Mouse (Mus musculus) c-Kit-positive CD71-negative TER-119-negative erythroid progenitor cells, embryonic 14.5 days (primary cell): Measurements from ENCODE around the gene Ctps2.
A peak's percentile ranks its signal among the peaks of the same experiment; 100 is the strongest.
"Not testable (repeated sequence)": the region's sequence is repeated elsewhere in the genome, so short reads cannot be mapped to it uniquely, and the experiment has no call there.

Experiments used
- DNase-seq: peaks from one replicate; pipeline ENCODE4 v3.0.0-alpha.2; 2013; ENCODE audit warnings: low read depth

Ctps2 gene

DNA sequence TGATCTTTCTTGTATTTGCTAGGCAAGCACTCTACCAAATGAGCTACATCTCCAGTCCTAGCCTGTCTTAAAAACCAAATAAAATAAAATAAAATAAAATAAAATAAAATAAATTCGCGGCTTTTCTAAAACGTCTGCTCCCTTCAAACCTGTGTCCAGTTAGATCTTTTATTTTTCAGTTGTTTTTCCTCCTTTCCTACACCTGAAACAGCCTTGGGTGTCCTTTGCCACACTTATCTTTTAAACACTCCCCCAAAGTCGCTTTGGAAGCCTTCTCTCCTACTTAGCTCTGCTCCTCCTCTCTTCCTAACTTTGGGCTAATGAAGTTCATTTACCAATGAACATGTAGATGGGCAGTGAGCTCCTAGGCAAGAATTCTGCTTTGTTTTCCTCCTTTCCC lies at the start of gene Ctps2:
Gene Ctps2 (plus strand): TSS at position 301 of the 400 bp plus-strand sequence.
- DNase-seq, result no peak

DNA sequence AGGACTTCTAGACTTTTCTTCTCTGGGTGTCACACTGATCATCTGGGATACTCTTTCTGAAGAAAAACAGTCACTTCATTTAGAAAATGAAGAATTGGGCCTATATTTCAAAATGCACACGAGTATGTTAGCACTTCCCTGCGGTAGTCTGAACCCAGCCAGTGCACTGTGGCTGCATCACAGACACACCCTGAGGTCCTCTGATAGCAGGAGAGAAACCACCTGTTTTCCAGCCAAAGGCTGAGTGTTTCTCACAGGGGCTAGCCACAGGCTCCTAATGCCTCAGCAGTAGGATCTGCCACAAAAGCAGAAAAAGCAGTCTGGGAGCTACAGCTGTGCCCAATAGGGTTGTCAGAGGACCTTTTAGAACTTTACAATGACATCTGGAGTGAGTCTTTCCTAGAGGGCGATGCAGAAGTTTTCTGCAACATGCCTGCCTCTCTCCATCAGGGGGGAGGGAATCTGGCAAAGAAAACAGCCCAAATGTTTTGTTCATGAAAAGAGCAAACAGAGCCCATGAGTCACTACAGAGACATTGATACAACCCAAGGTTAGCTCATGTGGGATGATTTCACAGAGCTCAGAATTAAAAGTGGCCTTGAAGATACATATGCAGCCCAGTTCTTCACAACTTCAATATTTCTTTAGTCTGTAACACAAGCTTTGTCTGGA lies 32.6 kb upstream of the Ctps2 start:
- no peak for DNase-seq

DNA sequence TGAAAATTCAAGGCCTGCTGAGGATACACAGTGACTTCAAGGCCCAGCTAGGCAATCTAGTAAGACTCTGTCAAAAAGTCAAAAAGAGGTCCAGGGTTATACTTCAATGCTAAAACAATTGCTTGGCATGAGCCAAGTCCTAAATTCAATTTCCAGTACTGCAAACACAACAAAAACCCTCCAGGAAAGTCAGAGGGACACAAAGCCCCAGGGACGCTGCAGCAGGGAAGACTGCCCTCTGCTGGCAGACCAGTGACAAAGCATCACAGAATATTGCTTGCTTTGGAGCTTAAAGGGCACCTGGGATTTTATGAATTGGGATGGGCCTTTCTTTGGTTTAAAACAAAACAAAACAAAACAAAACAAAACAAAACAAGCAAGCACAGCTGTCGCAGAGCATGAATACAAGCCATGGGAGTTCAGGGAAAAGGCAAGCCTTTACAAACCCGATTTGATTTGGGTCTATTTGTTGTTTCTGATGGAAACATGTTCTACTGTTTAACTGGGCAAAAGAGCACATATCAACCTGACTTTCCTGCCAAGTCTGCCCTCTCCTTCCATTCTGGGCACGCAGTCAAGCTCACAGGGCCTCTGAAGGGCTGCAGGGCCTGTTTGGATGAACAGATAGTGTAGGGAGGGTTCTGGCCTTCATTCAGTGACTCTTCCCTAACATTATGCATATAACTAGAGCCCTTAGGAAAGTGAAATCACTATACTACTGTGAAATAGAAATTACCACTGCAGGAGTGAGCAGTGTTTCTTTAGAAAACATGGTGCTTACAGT lies 29.1 kb upstream of the Ctps2 start:
- DNase-seq, result no peak

DNA sequence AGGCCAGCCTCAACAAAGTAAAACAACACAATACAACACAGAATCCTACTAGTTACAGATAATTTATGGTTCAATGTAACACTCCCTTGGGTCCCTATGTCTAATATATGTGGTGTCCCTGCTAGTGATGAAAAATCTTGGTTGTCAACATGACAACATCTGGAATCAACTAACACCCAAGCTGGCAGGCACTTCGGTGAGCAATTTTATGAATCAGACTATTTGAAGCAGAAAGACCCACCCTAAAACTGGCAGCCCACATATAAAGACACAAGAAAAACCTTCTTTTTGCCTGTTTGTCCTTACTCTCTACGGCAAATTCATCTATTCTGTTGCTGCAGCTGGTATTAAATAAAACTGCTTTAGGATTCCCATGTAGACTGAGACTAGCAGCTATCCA lies 27.3 kb upstream of the Ctps2 start:
- no peak for DNase-seq

DNA sequence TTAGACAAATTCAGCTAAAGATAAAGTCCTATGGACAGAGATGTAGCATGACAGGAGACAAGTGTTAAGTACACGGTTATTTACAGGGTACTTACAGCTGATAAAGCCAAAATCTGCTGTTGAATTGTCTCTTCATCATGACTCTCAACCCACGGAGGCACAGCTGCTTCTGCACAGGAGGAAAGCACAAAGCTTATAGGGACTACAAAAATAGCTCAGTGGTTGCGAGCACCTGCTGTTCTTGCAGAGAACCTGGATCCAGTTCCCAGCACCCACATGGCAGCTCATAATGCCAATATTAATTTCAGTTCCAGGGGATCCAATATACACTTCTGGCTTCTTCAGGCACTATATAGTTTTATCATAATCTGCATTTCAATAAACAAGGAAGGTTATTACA lies 22.8 kb upstream of the Ctps2 start:
- no peak for DNase-seq

DNA sequence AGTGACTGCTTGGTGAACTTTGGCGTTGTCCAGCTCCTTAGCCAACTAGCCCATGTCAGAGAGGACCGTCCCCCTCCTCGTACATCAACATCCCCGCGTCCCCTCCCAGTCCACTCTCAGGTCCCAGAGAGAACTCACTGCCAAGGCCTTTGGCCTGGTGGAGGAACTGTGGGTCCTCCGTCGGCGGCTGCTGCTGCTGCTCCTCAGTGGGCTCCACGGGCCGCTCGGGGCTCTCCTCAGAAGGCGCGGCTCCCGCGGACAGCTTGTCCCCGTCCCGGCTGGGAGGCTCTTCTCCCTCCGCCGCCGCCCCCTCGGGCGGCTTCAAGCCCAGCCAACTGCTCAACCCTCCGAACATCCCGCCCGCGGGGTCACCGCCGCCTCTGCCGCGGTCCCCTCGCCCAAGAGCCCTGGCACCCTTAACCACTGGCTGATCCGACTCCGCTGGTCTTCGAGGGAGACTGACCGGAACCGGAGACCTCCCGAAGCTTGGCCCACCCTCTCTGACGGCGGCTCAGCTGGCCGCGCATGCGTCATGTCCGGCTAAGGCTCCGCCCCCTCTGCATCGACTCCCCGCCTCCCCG lies 13.0 kb upstream of the Ctps2 start, which contains the start of gene Syap1:
Gene Syap1 (minus strand): TSS at position 517 of the 581 bp plus-strand sequence.
- peak; percentile 31 for DNase-seq

DNA sequence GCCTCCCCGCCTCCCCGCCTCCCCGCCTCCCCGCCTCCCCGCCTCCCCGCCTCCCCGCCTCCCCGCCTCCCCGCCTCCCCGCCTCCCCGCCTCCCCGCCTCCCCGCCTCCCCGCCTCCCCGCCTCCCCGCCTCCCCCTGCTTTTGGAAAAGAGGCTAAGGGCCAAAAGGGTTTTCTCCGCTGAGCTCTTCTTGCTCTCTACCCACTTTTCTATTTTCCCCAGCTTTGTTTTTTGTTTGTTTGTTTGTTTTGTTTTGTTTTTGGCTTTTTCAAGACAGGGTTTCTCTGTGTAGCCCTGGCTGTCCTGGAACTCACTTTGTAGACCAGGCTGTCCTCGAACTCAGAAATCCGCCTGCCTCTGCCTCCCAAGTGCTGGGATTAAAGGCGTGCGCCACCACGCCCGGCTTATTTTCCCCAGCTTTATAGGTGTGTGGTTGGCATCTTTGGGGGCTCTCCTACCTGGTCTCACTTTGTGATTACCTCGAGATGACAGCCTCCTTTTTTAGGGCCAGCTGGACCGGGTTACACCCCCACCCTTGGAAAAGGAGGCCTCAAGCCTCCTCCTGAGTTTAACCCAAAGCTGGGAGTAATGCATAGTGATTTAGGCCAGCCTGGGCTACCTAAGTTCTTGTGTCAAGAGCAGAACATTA lies 12.3 kb upstream of the Ctps2 start:
- DNase-seq, result not testable (repeated sequence)

DNA sequence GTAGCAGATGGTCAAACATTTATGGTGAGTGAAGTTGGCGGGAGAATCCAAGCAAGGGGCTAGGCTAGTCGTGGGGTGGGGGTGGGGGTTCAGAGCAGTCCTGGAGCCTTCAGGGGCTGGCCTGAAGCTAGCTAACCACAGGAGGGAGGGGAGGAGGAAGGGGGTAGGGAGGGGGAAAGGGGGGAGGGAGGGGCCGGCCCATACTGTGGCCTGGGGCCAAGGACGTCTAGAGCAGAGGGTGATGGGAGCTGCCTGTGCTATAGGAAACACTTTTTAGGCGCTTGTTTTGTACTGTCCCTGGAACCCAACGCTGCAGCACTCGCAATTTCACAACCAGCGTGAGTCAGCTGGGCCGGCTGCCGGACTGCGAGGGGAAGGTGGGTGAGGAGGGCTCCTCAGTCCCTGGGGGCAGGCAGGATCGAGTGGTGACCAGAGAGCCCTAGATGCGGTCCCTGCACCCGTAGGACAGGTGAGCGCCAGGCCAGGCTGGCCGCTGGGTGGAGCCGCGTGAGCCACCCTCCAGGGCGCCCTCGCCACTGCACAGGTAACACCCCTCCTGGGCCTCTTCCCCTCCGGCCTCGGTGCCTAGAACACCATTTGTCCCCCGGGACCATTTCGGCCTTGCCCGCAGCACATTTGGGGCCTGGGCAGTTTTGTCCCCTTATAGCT lies 467 bp downstream of the Ctps2 start:
- no peak for DNase-seq

DNA sequence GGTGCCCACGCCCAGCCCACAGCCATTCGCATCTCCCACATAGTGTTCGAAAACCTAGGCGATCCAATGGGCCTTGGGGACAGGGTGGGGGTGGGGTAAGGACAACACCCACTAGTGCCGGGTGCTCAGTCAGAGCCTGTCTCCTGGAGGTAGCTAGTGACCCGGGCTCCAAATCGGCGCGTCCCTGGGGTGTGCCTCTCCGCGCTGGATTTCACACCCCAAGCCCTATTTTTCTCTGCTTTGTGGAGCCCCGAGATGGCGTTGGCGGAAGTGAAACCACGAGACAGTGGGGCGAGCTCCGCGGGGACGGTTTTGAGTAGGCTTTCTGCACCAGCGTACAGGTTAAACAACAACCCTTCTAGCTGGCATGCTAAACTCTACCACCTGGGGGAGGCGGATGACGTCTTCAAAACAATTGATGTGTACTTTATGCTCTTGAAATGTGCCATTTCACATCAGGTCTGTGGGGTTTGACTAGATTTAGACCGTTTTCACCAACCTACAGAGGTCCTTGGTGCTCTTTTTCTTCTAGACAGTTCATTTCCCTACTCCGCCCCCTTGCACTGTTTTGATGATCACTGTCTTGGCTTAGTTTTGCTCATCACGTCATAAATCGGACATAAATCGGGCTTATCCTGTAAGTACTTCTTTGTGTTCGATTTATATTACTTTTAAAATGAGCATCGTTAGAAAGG lies 1.1 kb downstream of the Ctps2 start:
- peak; percentile 43 for DNase-seq

DNA sequence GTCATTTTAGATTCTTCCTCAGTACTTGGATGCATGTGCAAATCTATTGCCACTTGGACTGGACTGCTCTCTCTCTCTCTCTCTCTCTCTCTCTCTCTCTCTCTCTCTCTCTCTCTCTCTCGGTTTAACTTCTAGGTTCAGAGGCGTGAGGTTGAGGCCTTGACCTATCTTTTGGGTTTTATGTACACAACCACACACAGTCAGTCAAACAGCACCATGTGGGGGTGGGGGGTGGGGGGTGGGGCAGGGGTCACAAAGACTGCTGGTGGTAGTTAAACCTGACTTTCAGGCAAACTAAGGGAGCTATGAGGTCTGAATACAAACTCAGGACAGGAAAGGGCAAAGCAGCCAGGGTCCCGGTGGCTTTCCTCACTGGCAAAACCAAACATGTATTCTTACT lies 6.5 kb downstream of the Ctps2 start:
- DNase-seq, result no peak

DNA sequence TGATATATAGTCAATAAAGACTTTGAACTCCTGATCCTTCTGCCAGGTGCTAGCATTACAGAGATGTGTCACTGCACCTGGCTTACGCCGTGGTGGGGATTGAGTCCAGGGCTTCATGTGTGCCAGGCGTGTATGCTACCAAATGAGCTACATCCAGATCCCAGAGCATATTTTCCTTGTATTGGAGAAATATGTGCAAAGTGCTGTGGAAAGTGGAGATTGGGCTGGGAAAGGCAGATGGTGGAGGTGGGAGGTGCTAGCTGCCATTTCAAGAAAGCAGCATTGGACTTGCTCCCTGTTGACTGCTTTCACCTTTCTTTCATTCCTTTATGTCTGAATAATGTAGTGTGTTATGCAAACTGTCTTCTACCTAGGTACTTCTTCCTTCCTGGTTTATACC lies 12.6 kb downstream of the Ctps2 start:
- no peak for DNase-seq

DNA sequence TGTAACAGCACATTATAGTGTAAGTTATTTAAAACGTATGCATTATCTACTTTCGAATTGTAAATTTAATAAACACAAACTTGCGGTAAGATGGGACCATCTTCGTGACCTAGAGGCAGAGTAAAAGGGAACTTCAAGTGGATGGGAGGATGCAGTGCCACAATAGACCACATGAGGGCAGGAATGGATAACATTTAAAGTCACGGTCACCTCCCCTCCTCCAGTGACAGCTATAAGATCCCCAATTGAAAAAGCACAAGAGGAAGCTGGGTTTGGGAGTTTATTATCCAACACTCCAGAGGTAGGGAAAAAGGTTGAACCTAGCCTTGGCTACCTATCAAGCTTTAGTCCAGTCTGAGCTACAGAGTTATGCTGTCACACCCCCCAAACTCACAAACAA lies 14.7 kb downstream of the Ctps2 start:
- DNase-seq, result peak; percentile 45

DNA sequence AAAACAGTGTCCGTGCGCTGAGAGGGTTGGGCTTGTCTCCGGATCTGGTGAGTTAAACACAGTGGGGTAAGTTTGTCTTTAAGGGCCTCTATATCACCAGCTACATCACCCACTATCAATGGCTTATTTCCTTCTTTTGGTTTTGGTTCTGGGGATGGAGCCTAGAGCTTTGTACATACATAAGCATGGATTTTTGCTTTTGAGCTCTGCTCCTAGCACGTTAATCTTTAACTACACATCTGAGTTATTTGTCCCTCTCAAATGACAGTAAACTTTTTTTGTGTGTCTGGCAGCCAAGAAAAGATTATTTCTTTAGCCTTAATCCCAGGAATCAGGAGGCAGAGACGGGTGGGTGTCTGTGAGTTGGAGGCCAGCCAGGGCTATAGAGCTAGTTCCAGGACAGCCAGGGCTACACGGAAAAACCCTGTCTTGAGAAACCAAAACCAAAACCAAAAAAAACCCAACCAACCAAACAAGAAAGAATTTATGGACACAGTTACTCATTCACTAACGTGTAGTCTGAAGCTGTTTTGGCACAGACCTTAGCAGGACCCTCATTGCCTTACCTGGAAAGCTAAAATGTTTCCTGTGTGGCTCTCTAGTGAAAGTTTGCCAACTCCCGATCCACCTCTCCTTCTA lies 20.6 kb downstream of the Ctps2 start:
- no peak for DNase-seq

DNA sequence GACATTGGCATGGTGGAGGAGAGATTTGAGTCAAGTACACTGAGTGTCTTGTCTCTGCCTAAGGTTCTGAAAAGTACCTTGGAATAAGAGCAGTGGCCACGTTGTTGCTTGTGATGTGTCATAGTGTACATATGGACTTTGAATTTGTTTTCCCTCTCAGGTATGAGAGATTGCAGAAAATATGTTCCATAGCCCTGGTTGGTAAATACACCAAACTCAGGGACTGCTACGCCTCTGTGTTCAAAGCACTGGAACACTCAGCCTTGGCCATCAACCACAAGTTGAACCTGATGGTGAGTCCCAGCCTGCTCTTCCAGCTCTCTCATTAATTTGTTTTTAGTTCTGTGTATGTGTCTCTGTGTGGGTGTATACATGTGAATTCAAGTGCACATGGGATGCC lies 30.4 kb downstream of the Ctps2 start:
- no peak for DNase-seq

DNA sequence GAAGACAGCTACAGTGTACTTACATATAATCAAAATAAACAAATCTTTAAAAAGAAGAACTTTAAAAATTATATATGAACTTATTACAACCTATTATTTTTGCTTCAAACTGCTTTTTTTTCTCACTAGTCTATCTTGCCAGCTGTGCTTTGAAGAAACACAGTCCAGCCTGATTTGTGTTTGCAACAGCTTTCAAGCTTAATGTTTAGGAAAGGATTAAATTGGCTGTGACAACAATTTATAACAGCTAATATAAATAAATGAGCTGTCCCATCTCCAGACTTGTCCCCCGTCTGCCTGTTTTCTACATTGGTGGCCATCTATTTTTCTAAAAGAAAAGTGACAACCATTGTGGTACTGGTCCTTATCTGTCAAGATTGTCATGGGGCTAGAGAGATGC lies 41.0 kb downstream of the Ctps2 start:
- no peak for DNase-seq

DNA sequence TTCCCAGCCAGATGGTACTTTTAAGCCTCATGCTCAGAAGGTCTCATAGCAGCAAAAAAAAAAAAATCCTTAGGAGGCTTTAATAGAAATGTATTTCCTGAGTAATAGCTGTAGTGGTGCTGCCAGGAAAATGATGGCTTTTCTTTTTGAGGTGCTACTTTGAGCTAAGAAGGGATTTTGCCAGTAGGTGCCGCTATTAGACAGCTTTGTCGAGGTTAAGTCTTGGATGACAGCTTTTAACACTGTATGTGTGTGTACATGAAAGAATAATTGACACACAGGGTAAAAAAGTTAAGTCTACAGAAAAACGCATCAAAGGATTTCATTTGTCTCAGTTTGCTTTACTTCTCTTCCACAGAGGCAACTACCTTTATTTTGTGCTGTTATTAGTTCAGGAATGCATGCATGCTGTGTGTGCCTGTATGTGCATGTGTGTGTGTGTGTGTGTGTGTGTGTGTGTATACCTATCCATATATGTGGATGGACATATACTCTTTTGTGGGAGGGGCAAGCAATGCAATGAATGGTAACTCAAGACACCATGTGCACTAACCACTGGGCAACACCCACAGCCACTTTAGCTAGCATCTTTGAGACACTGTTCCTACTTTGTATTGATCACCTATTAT lies 48.9 kb downstream of the Ctps2 start:
- DNase-seq, result peak; percentile 17

DNA sequence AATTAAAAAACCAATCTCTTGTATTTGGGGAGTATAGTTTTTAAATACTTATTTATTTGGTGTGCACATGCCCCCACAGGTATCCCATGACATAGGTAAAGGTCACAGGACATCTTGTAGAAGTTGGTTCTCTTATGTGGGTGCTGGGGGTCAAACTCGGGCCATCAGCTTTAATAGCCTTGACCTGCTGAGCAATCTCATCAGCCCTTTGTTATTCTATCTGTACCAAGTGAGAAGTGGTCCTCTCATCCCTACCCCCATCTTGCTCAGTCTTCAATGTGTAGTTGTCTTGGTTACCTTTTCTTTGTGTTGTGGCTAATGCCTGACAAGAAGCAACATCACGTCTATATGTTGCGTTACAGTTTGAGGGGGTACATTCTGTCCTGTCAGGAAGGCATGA lies 56.9 kb downstream of the Ctps2 start:
- no peak for DNase-seq

DNA sequence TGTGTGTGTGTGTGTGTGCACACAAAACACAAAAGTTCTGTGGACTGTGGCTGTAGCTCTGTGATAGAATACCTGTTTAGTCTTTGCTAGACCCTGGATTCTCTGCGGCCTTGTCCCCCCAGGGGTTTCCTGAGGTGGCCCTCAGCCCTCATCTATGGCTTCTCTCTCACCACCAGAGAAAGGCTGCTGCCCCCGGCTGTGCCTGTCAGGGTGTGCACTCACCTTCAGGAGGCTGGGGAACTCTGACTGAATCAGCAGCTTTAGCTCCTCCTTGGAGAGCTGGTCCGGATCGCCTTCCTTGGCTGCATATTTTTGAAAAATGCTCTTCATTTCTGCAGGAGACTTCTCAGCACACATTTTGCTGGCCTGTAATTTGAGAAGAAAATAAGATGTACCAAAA lies 62.8 kb downstream of the Ctps2 start:
- no peak for DNase-seq

DNA sequence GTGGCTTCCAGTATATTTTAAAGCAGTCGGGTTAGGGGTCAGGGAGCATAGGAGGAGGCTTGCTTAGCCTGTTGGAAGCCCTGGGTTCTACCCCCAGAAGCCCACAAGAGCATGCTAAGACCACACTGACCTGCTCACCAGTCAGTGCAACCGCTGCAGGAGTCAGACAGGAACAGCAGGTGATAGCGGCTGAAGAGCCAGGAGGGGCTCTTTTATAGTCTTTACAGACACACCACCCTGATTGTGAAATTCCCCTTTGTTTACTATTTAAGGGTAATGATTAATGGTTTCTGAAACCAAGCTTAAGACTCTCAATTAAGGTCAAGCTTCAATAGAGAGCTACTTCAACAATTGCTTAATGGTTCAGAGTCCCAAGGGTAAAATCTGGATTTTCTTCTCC lies 63.3 kb downstream of the Ctps2 start, which contains the start of gene S100g:
Gene S100g (minus strand): TSS at position 217 of the 400 bp plus-strand sequence.
- no peak for DNase-seq

DNA sequence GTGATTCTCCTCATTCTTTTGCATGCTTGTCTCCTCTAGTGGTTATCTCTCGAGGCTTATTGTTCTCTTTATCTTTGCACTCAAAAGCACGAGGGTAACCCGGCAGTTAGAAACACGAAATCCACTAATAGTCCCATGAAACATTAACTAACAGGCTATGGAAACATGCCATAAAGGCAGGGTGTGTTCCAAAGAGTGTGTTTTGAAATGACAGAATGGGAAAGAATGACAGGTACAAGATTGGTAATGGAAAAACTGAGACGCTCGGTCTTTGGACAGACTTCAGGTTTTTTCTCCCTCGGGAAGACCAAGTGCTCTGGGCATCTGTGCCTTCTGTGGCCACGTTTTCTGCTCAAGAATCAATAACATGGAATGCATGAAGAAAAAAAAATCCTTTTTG lies 66.4 kb downstream of the Ctps2 start:
- DNase-seq, result no peak

DNA sequence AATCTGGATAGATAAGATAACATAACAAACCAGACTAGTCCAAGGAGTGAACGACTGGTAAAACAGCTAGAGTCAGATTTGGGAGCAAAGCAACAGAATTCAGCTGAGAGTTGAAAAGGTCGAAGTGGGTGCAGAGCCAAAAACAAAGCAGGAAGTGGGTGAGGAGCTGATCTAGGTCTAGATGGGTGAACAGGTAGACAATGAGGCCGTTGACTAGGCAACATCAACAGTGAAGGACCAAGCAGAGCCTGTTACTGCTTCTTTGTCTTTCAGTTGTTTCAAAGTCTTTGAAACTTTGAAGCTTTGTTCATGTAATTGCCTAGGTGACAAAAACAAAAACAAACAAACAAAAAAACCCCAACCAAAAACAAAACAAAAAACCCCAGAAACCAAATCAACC lies 75.2 kb downstream of the Ctps2 start:
- no peak for DNase-seq
